Mouse (Mus musculus) hindbrain, embryonic 10.5 days (tissue): ENCODE data around the gene Mcidas. TPM values are rescaled to one million over a fixed set of nuclear protein-coding genes. Genes with fewer than 3 reads are reported as not detected.
A peak's percentile ranks its signal among the peaks of the same experiment; 100 is the strongest.

Experiments used
- DNase-seq: peaks from one replicate; pipeline ENCODE4 v3.0.0-alpha.2; 2017; ENCODE audit warnings: low spot score
- H3K27ac ChIP-seq: fragments of 300-500 bp; sonication (generic); 2 replicates; pipeline ENCODE4 v1.5.1; 2016; ENCODE audit warnings: mild to moderate bottlenecking, moderate library complexity
- H3K27me3 ChIP-seq: fragments of 300-500 bp; sonication (generic); 2 replicates; pipeline ENCODE4 v1.6.1; 2016; ENCODE audit warnings: mild to moderate bottlenecking; ENCODE audit not compliant: poor library complexity, insufficient read depth, severe bottlenecking
- H3K36me3 ChIP-seq: fragments of 300-500 bp; sonication (generic); 2 replicates; pipeline ENCODE4 v1.6.1; 2016; ENCODE audit warnings: mild to moderate bottlenecking, moderate library complexity
- H3K4me1 ChIP-seq: fragments of 300-500 bp; sonication (generic); replicated peaks from 2 replicates; pipeline ENCODE4 v1.6.1; 2016; ENCODE audit warnings: mild to moderate bottlenecking
- H3K4me3 ChIP-seq: fragments of 300-500 bp; sonication (generic); 2 replicates; pipeline ENCODE4 v1.5.1; 2016; ENCODE audit warnings: mild to moderate bottlenecking, moderate library complexity
- H3K9me3 ChIP-seq: fragments of 300-500 bp; sonication (generic); 2 replicates; pipeline ENCODE4 v1.6.1; 2016; ENCODE audit warnings: mild to moderate bottlenecking, moderate library complexity
- WGBS: fragments of 180-500 bp; shearing (Covaris S2); methylation state at CpG from one replicate; pipeline ENCODE4 v1.1.7; 2016; 5-methylcytosine and 5-hydroxymethylcytosine counted together
- polyA plus RNA-seq: library from polyadenylated mRNA; unstranded; fragments of >200 nt; fragmentation: Nextera tagmentation; extraction: Ambion mirVana; gene quantifications from 2 replicates; pipeline ENCODE4 v1.2.1, GENCODE M21; 2016

Mcidas gene
- polyA plus RNA-seq, 1 experiment from 2014 or later: 3.6 TPM

DNA sequence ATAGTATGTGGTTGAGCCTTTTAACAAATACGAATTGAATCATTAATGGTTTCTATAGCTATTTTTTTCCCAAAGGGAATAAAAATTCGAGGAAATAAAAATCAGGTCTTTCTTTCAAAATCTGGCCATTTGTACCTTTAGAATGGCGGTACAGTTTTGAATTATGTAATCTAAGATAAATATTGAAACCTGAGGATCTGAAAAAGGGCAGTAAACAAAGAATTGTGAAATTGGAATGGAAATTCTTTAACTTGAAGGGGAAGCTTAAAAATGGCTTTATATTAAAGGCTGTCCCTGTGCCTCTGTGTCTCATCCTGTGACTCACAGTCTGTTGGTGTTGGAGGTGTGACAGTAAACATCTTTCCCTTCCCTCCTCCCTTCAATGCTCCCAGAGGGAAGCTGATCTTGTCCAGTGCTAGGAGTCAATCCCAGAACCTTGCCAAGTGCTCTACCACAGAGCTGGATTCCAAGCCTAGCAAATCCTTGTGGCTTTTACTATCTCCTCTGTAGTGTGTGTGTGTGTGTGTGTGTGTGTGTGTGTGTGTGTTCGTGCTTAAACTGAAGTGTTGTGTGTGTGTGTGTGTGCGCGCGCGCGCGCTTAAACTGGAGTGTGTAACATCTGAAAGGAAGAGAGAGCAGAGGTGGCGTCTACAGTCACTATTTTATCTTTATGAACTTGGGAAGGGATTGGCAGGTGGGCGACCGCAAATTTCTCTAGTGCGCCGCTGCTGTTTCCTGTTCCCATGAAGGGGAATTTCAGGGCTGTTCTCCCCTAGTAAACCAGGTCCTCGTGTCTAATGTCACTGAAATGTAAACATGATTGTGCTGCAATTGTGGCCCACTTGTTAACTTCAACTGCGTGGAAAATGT is 29.9 kb downstream of the Mcidas start:
- no peak overlapping the region for H3K4me3 ChIP-seq
- peaks cover 27% of the 10 kb centered on the region for H3K27me3 ChIP-seq
- no peaks in the 10 kb centered on the region for H3K4me1 ChIP-seq
- DNase-seq: no peak
- no peak overlapping the region for H3K27ac ChIP-seq
- no peaks in the 10 kb centered on the region for H3K9me3 ChIP-seq
- no peaks in the 10 kb centered on the region for H3K36me3 ChIP-seq
- 88% methylated on average over 17 of the region's 17 CpGs for WGBS

DNA sequence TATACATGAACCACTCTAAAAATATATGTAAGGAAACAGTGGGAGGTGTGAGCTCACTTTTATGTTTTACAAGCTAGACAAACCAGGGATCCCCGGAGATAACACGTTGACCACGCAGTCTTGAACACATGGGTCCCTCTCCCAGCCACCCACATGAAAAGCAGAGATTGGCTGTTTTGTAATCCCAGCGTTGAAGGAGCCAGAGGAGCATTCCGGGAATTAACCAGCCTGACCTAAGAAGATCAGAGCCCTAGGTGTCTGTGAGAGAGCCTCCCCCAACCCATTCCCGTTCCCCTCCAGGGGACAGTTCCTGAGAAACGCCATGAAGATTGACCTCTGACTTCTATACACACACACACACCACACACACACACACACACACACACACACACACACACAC is 37.7 kb downstream of the Mcidas start:
- H3K36me3 ChIP-seq: no peaks in the 10 kb centered on the region
- H3K4me3 ChIP-seq: peak overlapping the region; percentile 56
- DNase-seq: no peak
- 2% methylated on average over 7 of the region's 7 CpGs for WGBS
- peaks cover 33% of the 10 kb centered on the region for H3K4me1 ChIP-seq
- H3K27me3 ChIP-seq: peaks cover 79% of the 10 kb centered on the region
- H3K9me3 ChIP-seq: no peaks in the 10 kb centered on the region
- H3K27ac ChIP-seq: peak overlapping the region; percentile 84

DNA sequence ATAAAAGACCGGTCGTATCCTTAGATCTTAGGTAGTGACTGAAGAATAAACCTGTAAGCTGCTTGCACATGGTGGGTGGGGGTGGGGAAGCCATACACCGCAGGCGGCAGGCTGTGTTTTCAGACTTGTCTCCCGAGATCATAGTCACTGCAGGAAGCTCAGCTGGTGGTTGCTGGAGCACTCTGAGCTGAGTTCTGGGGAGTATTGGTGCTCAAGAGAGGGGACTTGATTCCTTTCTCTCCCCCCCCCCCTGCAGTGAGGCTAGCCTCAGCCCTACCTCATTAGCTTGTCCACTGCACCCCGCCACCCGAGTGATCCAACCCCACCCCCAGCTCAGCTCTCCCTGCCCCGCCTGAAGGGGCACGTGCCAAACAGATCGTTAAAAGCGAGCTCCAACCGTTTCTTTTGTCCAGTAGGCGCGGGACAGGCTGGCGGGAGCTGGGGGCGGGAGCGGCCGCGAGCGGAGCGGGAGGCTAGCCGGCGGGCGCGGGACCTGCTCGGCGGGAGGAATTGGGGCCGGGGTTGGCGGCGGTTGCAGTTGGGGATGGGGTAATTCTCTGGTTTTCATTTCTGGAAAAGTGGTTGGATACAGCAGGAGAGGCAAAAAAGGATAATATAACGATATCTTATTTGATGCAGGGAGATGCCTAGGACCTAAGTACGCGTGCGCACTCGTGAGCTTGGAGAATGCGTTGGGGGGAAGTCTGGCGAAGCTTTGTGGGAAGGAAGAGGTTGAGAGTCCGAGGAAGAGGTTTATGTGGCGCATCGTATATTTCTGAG is 38.3 kb downstream of the Mcidas start:
- WGBS: under 1% methylated on average over 40 of the region's 40 CpGs
- H3K9me3 ChIP-seq: no peaks in the 10 kb centered on the region
- peak overlapping the region; percentile 56 for H3K4me3 ChIP-seq
- peaks cover 33% of the 10 kb centered on the region for H3K4me1 ChIP-seq
- peak; percentile 79 for DNase-seq
- peak overlapping the region; percentile 84 for H3K27ac ChIP-seq
- peaks cover 79% of the 10 kb centered on the region for H3K27me3 ChIP-seq
- H3K36me3 ChIP-seq: no peaks in the 10 kb centered on the region

DNA sequence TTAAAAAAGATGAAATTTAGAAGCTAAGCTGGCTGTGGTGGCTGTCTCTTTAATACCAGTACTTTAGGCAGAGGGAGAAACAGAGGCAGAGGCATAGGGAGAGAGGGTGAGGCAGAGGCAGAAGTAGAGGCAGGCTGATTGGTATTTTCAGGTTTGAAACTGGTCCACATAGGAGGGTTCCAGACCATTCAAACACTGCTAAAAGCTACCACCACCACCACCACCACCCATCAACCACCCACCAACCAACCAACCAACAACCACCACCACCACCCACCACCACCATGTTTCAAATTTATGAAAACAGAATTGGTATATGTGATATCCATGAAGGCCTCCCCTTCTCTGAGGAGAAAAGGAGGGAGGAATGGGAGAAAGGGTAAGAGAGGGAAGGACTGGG is 39.2 kb downstream of the Mcidas start:
- H3K4me1 ChIP-seq: peaks cover 33% of the 10 kb centered on the region
- no peaks in the 10 kb centered on the region for H3K9me3 ChIP-seq
- peaks cover 79% of the 10 kb centered on the region for H3K27me3 ChIP-seq
- no peaks in the 10 kb centered on the region for H3K36me3 ChIP-seq
- no peak overlapping the region for H3K27ac ChIP-seq
- no peak for DNase-seq
- H3K4me3 ChIP-seq: no peak overlapping the region

DNA sequence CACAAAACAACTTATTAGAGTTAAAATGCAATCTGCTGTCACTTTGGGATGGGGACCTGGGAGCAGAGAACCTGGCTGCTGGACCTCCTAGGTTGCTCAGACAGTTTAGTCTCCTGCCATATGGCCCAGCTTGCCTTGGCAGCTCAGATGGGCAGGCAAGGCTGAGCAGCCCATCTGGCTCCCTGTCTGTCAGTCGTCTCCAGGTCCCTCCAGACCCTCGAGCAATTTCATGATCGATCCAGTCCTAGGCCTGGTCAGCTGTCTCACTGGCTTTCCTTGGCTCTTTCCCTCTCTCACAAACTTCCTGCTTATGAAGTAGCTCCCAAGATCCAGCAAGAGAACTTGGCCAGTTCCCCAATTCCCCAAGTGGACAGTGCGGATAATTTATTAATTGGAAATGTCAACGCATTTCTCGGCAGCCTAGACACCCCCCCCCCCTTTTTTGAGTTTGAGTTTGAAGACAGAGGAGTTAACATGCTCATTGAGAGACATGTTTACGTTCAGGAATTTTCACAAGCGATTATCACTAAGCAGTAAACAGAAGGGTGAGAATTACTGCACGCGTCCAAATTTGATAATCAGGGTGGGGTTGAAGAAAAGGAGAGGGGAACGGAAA is 40.7 kb downstream of the Mcidas start:
- Histone ChIP-seq H3K27ac (no peak overlapping the region), H3K4me1 (peaks cover 33% of the 10 kb centered on the region), H3K27me3 (peaks cover 67% of the 10 kb centered on the region), H3K36me3 (no peaks in the 10 kb centered on the region), H3K4me3 (peak overlapping the region; percentile 65), H3K9me3 (no peaks in the 10 kb centered on the region)
- DNase-seq: peak; percentile 54
- 4% methylated on average over 11 of the region's 11 CpGs for WGBS

DNA sequence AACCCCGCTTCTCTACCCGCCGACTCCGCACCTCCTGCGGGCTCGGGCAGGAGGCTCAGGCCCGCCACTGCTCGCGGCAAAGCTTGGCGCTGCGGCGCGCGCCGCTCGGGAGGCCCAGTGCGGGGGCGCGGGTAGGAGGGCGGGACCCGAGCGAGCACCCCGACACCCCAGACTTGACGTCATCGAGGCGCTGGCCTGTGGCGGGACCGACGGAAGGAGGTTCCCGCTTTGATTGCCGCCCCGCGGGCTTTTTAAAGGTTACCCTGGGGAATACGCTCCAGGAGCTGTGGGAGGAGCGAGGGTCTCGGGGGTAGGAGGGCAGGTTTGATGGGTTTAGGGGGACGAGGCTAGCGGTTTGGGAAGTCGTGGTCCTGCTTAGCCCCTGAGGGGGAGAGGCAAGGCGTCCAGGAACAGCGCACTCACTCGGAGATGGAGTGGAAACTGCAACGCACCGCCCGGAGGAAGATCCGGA is 41.3 kb downstream of the Mcidas start, which contains the start of gene Cdc20b:
Cdc20b (plus strand) TSS at position 162 of the 472 bp plus-strand sequence.
- peak; percentile 58 for DNase-seq
- H3K4me1 ChIP-seq: peaks cover 33% of the 10 kb centered on the region
- H3K9me3 ChIP-seq: no peaks in the 10 kb centered on the region
- H3K36me3 ChIP-seq: no peaks in the 10 kb centered on the region
- H3K27ac ChIP-seq: peak within 1 kb of the TSS; percentile 67
- WGBS: under 1% methylated on average over 46 of the region's 46 CpGs
- H3K27me3 ChIP-seq: peaks cover 61% of the 10 kb centered on the region
- H3K4me3 ChIP-seq: peak within 1 kb of the TSS; percentile 65

DNA sequence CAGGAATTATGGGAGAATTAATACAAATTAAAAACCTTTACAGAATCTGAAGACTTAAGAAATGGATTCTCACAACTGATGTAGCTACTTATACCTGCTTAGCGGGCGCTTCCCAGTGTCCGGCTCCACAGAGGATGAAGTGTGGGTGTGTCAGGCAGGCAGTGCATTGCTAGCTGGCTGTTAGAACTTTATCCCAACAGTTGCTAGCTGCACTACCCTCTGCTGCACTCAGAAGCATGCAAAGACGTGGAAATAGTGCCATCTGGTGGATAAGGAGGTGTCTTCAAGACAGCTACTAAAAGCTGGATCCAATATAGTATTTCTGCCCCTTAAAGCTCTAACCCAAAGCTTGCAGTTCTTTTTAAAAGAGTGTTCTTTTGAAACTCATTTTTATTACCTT is 42.2 kb downstream of the Mcidas start:
- peaks cover 53% of the 10 kb centered on the region for H3K27me3 ChIP-seq
- H3K4me3 ChIP-seq: peak overlapping the region; percentile 65
- no peaks in the 10 kb centered on the region for H3K9me3 ChIP-seq
- DNase-seq: peak; percentile 71
- 0% methylated on average over 4 of the region's 4 CpGs for WGBS
- H3K27ac ChIP-seq: no peak overlapping the region
- H3K4me1 ChIP-seq: peaks cover 33% of the 10 kb centered on the region
- H3K36me3 ChIP-seq: no peaks in the 10 kb centered on the region

DNA sequence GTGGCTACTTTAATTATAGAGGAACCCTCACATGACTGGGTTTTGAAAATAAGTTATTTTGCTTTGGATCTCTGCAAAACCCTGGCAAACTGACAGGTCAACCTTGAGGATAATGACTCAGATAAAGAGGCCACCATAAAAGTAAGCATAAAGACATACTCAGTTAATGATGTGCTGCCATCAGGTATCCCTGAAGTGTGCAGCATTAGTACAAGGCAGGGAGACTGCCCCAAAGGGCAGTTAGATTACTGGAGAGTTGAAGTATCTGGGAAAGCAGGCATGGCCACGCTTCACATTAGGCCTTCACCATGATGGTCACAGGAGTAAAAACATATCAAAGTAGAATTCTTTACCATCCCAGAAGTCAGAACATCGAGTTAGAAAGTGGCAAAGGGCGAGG is 51.2 kb downstream of the Mcidas start:
- no peak overlapping the region for H3K27ac ChIP-seq
- peaks cover 18% of the 10 kb centered on the region for H3K4me1 ChIP-seq
- 78% methylated on average over 3 of the region's 3 CpGs for WGBS
- DNase-seq: no peak
- peak overlapping the region; percentile 61 for H3K4me3 ChIP-seq
- no peaks in the 10 kb centered on the region for H3K9me3 ChIP-seq
- H3K27me3 ChIP-seq: no peaks in the 10 kb centered on the region
- peaks cover 34% of the 10 kb centered on the region for H3K36me3 ChIP-seq

DNA sequence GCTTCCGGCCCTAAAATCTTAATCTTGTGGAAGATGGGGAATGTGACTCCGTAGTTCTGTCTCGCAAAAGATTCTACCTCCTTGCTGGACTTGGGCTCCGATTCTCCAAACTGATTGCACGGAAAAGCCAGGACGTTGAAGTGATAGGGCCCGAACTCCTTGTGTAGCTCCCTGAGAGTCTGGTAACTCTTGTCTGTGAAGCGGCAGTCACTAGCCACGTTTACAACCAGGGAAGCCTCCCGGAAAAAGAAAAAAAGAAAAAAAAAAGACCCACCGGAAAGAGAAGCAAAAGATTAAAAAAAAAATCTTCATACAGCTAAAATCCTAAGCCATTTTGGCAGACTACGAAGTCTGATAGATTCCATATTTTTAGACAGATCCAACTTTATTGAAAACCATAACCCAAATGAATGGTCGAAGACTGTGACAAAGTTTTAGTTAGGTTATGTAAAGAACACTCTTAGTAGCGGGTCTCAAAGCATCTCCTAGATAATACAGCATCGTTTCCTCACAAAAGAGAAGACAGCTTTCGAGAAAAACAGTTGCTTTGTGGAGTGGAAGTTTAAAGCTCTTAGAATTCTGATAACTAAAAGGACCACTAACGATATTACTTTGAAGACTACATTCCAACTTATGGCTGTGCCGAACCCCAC is 51.9 kb downstream of the Mcidas start:
- Histone ChIP-seq H3K27me3 (no peaks in the 10 kb centered on the region), H3K9me3 (no peaks in the 10 kb centered on the region), H3K4me3 (peak overlapping the region; percentile 61), H3K36me3 (peaks cover 34% of the 10 kb centered on the region), H3K4me1 (peaks cover 18% of the 10 kb centered on the region), H3K27ac (peak overlapping the region; percentile 89)
- 33% methylated on average over 18 of the region's 18 CpGs for WGBS
- DNase-seq: no peak

DNA sequence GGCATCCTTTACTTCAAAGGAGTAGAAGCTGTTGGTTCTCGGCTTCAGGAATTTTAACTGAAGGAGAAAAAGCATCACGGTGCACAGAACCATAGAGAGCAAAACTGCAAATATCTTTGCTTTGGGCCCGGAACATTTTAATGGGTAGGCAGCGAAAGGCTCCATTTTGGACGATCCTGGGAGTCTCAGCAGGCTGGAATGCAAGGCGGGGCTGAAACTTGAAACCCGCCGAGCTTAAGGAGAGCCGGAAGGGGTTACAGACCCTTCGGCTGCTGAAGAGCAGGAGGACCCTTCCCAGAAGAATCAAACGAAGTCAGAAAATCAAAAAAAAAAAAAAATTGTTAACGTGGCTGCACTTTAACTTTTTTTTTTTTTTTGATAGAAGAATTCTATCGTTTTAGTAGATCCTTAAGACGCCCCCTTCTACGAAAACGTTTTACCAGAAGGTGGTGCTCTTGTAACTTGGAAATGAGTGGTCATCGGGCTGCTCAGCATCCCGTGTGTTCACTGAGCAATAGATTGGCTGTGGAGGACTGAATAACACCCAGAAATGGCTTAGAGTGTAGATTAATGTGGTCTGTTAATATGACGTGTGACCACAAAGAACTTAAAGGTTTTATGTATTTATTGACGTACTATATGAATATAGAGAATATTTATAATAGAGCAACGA is 52.7 kb downstream of the Mcidas start, which contains the start of gene Gpx8:
Gpx8 (minus strand) TSS at position 200 of the 673 bp plus-strand sequence.
- WGBS: 7% methylated on average over 21 of the region's 21 CpGs
- Histone ChIP-seq H3K27ac (peak within 1 kb of the TSS; percentile 89), H3K27me3 (no peaks in the 10 kb centered on the region), H3K4me3 (peak within 1 kb of the TSS; percentile 61), H3K9me3 (no peaks in the 10 kb centered on the region), H3K4me1 (peaks cover 18% of the 10 kb centered on the region), H3K36me3 (peaks cover 30% of the 10 kb centered on the region)
- peak; percentile 81 for DNase-seq

DNA sequence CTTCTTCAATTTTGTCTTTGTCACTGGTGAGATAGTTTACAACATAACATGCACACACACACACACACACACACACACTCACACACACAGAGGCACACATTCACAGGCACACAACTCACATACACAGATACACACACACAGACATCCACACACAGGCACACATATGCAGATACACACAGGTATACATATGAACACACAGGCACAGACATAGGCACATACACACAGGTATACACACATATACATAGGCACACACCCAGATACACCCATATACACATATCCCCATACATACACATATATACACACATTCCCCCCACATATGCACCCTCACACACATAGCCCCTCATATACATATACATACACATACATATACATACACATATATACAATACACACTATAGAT is 53.4 kb downstream of the Mcidas start:
- Histone ChIP-seq H3K27me3 (no peaks in the 10 kb centered on the region), H3K4me3 (no peak overlapping the region), H3K36me3 (peaks cover 23% of the 10 kb centered on the region), H3K9me3 (no peaks in the 10 kb centered on the region), H3K27ac (no peak overlapping the region), H3K4me1 (peaks cover 18% of the 10 kb centered on the region)
- DNase-seq: no peak

DNA sequence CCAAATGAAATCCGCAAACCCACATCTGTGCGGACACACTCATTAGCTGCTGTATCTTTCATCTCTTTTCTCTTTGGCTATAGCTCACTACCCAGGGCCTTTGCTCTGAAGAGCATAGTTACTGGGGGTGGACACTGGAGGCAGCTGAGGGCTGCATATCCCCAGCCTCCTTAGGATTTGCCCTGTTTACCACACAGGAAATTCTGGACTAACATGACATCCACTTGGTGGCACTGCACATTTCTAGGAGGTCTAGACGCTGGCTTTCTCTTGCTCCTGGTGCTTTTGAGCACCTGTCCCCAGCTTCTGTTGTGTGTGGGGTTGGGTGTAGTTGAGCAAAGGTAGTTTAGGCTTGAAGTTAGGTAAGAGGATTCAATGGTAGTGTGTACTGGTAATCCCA is 54.0 kb downstream of the Mcidas start:
- no peak overlapping the region for H3K4me3 ChIP-seq
- H3K27me3 ChIP-seq: no peaks in the 10 kb centered on the region
- 77% methylated on average over 3 of the region's 3 CpGs for WGBS
- H3K36me3 ChIP-seq: peaks cover 19% of the 10 kb centered on the region
- H3K9me3 ChIP-seq: no peaks in the 10 kb centered on the region
- DNase-seq: no peak
- peaks cover 18% of the 10 kb centered on the region for H3K4me1 ChIP-seq
- H3K27ac ChIP-seq: no peak overlapping the region
